Mouse (Mus musculus) myocyte (in vitro differentiated cells): ENCODE measurements around the gene Tnpo3. TPM values are rescaled to one million over a fixed set of nuclear protein-coding genes. Genes with fewer than 3 reads are reported as not detected.

ENCODE experiments used
- H3K27me3 ChIP-seq: one replicate; pipeline ENCODE4 v1.6.1; 2011; ENCODE audit not compliant: control insufficient read depth, insufficient read depth, insufficient read length
- H3K36me3 ChIP-seq: one replicate; pipeline ENCODE4 v1.6.1; 2011; ENCODE audit not compliant: control insufficient read depth, insufficient read depth
- H3K4me2 ChIP-seq: one replicate; pipeline ENCODE4 v1.6.1; 2011; ENCODE audit warnings: low read depth, control low read depth
- H3K4me3 ChIP-seq: one replicate; pipeline ENCODE4 v1.5.1; 2011; ENCODE audit warnings: mild to moderate bottlenecking, control low read depth, moderate library complexity
- H3K79me2 ChIP-seq: one replicate; pipeline ENCODE4 v1.6.1; 2011; ENCODE audit not compliant: control insufficient read depth, insufficient read depth
- H3ac ChIP-seq: one replicate; pipeline ENCODE4 v1.6.1; 2011; ENCODE audit not compliant: control insufficient read depth, insufficient read length
- CEBPB ChIP-seq: IDR thresholded peaks from 2 replicates; pipeline ENCODE4 v1.6.1; 2011; ENCODE audit warnings: mild to moderate bottlenecking, moderate library complexity; ENCODE audit not compliant: poor library complexity, insufficient read depth, severe bottlenecking
- E2F4 ChIP-seq: IDR thresholded peaks from one replicate; pipeline ENCODE4 v1.6.1; 2011; ENCODE audit warnings: mild to moderate bottlenecking, control low read depth, moderate library complexity; ENCODE audit not compliant: insufficient read depth
- MAX ChIP-seq: IDR thresholded peaks from one replicate; pipeline ENCODE4 v1.6.1; 2011; ENCODE audit warnings: low read depth, mild to moderate bottlenecking, control low read depth
- MYOD1 ChIP-seq, 3 experiments: IDR thresholded peaks; one replicate each; pipeline ENCODE4 v1.6.1; 2011; ENCODE audit warnings: control low read depth in 2 of 3, low read depth in 2 of 3, mild to moderate bottlenecking in 2 of 3, moderate library complexity in 1 of 3; ENCODE audit not compliant: insufficient read length in 2 of 3, control insufficient read depth in 1 of 3
- MYOG ChIP-seq, 3 experiments: IDR thresholded peaks; one replicate each; pipeline ENCODE4 v1.6.1; 2011; ENCODE audit warnings: control low read depth in 2 of 3, low read depth in 2 of 3, mild to moderate bottlenecking in 2 of 3; ENCODE audit not compliant: insufficient read length in 2 of 3, control insufficient read depth in 1 of 3, insufficient read depth in 1 of 3
- POLR2A ChIP-seq: IDR thresholded peaks from one replicate; pipeline ENCODE4 v1.6.1; 2011; ENCODE audit warnings: low read depth, mild to moderate bottlenecking, control low read depth, moderate library complexity; ENCODE audit not compliant: insufficient read length
- POLR2AphosphoS2 ChIP-seq: IDR thresholded peaks from one replicate; pipeline ENCODE4 v1.6.1; 2011; ENCODE audit warnings: low read depth, control low read depth; ENCODE audit not compliant: insufficient read length
- REST ChIP-seq: IDR thresholded peaks from one replicate; pipeline ENCODE4 v1.6.1; 2011; ENCODE audit warnings: mild to moderate bottlenecking, control low read depth, moderate library complexity; ENCODE audit not compliant: insufficient read depth, insufficient read length
- SRF ChIP-seq: IDR thresholded peaks from one replicate; pipeline ENCODE4 v1.6.1; 2011; ENCODE audit warnings: low read depth; ENCODE audit not compliant: control insufficient read depth, insufficient read length
- TCF12 ChIP-seq: IDR thresholded peaks from one replicate; pipeline ENCODE4 v1.6.1; 2011; ENCODE audit warnings: mild to moderate bottlenecking, control low read depth; ENCODE audit not compliant: poor library complexity, insufficient read depth, severe bottlenecking
- TCF3 ChIP-seq: IDR thresholded peaks from one replicate; pipeline ENCODE4 v1.6.1; 2011; ENCODE audit warnings: low read depth, control low read depth; ENCODE audit not compliant: insufficient read length
- USF1 ChIP-seq: IDR thresholded peaks from one replicate; pipeline ENCODE4 v1.6.1; 2011; ENCODE audit warnings: low read depth, mild to moderate bottlenecking, control low read depth, moderate library complexity
- polyA plus RNA-seq: library from polyadenylated mRNA; unstranded; fragments of >200 nt; fragmentation: generic; extraction: Trizol; gene quantifications from one replicate; pipeline ENCODE4 v1.2.1, GENCODE M21; 2012; ENCODE audit warnings: missing spikeins

Tnpo3 gene
- 25.6 TPM for polyA plus RNA-seq

- Histone ChIP-seq H3K27me3 (no peaks in the 10 kb centered on the region), H3K79me2 (peaks cover 52% of the 10 kb centered on the region), H3ac (peak within 1 kb of the TSS; percentile 83), H3K36me3 (no peaks in the 10 kb centered on the region), H3K4me3 (peak within 1 kb of the TSS; percentile 99), H3K4me2 (peak within 1 kb of the TSS; percentile 82)
- no peak for TF ChIP-seq CEBPB
- TF ChIP-seq TCF3: no peak
- TF ChIP-seq MAX: no peak
- TF ChIP-seq POLR2AphosphoS2: peak; percentile 57
- TF ChIP-seq SRF: no peak
- no peak for TF ChIP-seq E2F4
- no peak for TF ChIP-seq REST
- peak in 1 of 3 experiments; percentile 38 for TF ChIP-seq MYOD1 (IDR thresholded peaks at IDR 0.05; ENCODE audit: control insufficient read depth in 1 of 3, insufficient read length in 2 of 3, low read depth in 2 of 3)
- TF ChIP-seq USF1: no peak
- peak in 1 of 3 experiments; percentile 2 for TF ChIP-seq MYOG (IDR thresholded peaks at IDR 0.05; ENCODE audit: control insufficient read depth in 1 of 3, insufficient read depth in 1 of 3, insufficient read length in 2 of 3, low read depth in 2 of 3)
- no peak for TF ChIP-seq TCF12
- TF ChIP-seq POLR2A: peak; percentile 60
Measured at GRCm38 (mm10) chr6:29609111-29610019, at the start of gene Tnpo3. TSS of gene Tnpo3 (minus strand) at chr6:29609887.

GRCm38 (mm10) chr6:29658626-29659475 is 49.2 kb upstream of the Tnpo3 start:
- Histone ChIP-seq H3ac (no peak overlapping the region), H3K4me2 (no peak overlapping the region), H3K79me2 (no peaks in the 10 kb centered on the region), H3K4me3 (no peak overlapping the region), H3K36me3 (no peaks in the 10 kb centered on the region), H3K27me3 (peaks cover 5% of the 10 kb centered on the region)
- TF ChIP-seq POLR2A: no peak
- TF ChIP-seq MAX: no peak
- TF ChIP-seq TCF12: no peak
- TF ChIP-seq USF1: no peak
- no peak for TF ChIP-seq TCF3
- no peak for TF ChIP-seq POLR2AphosphoS2
- no peak for TF ChIP-seq CEBPB
- no peak for TF ChIP-seq E2F4
- no peak for TF ChIP-seq MYOG (IDR thresholded peaks at IDR 0.05; ENCODE audit: control insufficient read depth in 1 of 3, insufficient read depth in 1 of 3, insufficient read length in 2 of 3, low read depth in 2 of 3)
- no peak for TF ChIP-seq MYOD1 (IDR thresholded peaks at IDR 0.05; ENCODE audit: control insufficient read depth in 1 of 3, insufficient read length in 2 of 3, low read depth in 2 of 3)
- TF ChIP-seq REST: no peak
- no peak for TF ChIP-seq SRF

- H3ac ChIP-seq: no peak overlapping the region
- TF ChIP-seq MYOG (IDR thresholded peaks at IDR 0.05; ENCODE audit: control insufficient read depth in 1 of 3, insufficient read depth in 1 of 3, insufficient read length in 2 of 3, low read depth in 2 of 3) (no peak), TCF12 (no peak), TCF3 (no peak), CEBPB (no peak), POLR2AphosphoS2 (no peak), MYOD1 (IDR thresholded peaks at IDR 0.05; ENCODE audit: control insufficient read depth in 1 of 3, insufficient read length in 2 of 3, low read depth in 2 of 3) (no peak), E2F4 (no peak), SRF (no peak), POLR2A (no peak), REST (no peak), USF1 (no peak), MAX (no peak)
- H3K4me3 ChIP-seq: no peak overlapping the region
- peaks cover 16% of the 10 kb centered on the region for H3K27me3 ChIP-seq
- H3K4me2 ChIP-seq: no peak overlapping the region
- H3K79me2 ChIP-seq: no peaks in the 10 kb centered on the region
- no peaks in the 10 kb centered on the region for H3K36me3 ChIP-seq
Measured at GRCm38 (mm10) chr6:29653271-29653670, 43.6 kb upstream of the Tnpo3 start.

GRCm38 (mm10) chr6:29650170-29650549 is 40.5 kb upstream of the Tnpo3 start:
- Histone ChIP-seq H3K27me3 (peaks cover 11% of the 10 kb centered on the region), H3ac (no peak overlapping the region), H3K4me2 (no peak overlapping the region), H3K4me3 (no peak overlapping the region), H3K36me3 (no peaks in the 10 kb centered on the region), H3K79me2 (no peaks in the 10 kb centered on the region)
- TF ChIP-seq MAX: no peak
- no peak for TF ChIP-seq REST
- TF ChIP-seq E2F4: no peak
- TF ChIP-seq USF1: no peak
- no peak for TF ChIP-seq TCF12
